Mouse (Mus musculus) T-cell, adult 66 days (primary cell): ENCODE measurements around the gene Stk38. TPM values are rescaled to one million over a fixed set of nuclear protein-coding genes. Genes with fewer than 3 reads are reported as not detected.

Experiments used
- total RNA-seq, 2 experiments: library from RNA; stranded (reverse); gene quantifications; 3 replicates in 1 of 2; 4 replicates in 1 of 2; pipeline ENCODE4 v1.2.4; 2023

Gene Stk38
- 100 to 1,000 TPM; 488 to 500 TPM for total RNA-seq

GRCm38 (mm10) chr17:29007641-29008325, at the start of gene Stk38:
Stk38 (minus strand) TSS chr17:29007995.

GRCm38 (mm10) chr17:29032274-29033069, 24.7 kb upstream of the Stk38 start, which contains the start of gene Srsf3:
Srsf3 (plus strand) TSS chr17:29032628.

GRCm38 (mm10) chr17:28951831-28952799, 55.7 kb downstream of the Stk38 start, which contains the start of gene Kctd20:
Kctd20 (plus strand) TSS chr17:28951950.

GRCm38 (mm10) chr17:28943740-28944139, 64.1 kb downstream of the Stk38 start, which contains the start of gene Pxt1:
Pxt1 (minus strand) TSS chr17:28943840.

Other genes starting within 250 kb of the Stk38 start
- 1 to 10 TPM; 1.6 to 2.3 TPM for gene Mapk13, start 238.7 kb downstream of the Stk38 start, total RNA-seq
- gene Brpf3, start 206.9 kb downstream of the Stk38 start, total RNA-seq, result 10 to 100 TPM; 49.1 to 51.3 TPM
- not detected for gene Pnpla1, start 149.6 kb downstream of the Stk38 start, total RNA-seq
- 1 to 10 TPM in 1 of 2 experiments, under 1 TPM in 1; 0.84 to 1.8 TPM for gene 4930539E08Rik, start 92.7 kb downstream of the Stk38 start, total RNA-seq
- not detected for gene Pxt1, start 64.2 kb downstream of the Stk38 start, total RNA-seq
- 10 to 100 TPM; 53.2 to 66.8 TPM for gene Kctd20, start 56.0 kb downstream of the Stk38 start, total RNA-seq
- gene Srsf3, start 24.6 kb upstream of the Stk38 start, total RNA-seq, result 100 to 1,000 TPM; 451 to 471 TPM
- gene Cdkn1a, start 83.0 kb upstream of the Stk38 start, total RNA-seq, result 1 to 10 TPM; 1.8 to 3.6 TPM
- under 1 TPM; 0.29 to 0.74 TPM for gene Rab44, start 106.2 kb upstream of the Stk38 start, total RNA-seq
- under 1 TPM; 0.39 to 0.44 TPM for gene Cpne5, start 230.2 kb upstream of the Stk38 start, total RNA-seq